Mouse (Mus musculus) layer of hippocampus, adult 9-10 months (tissue): ENCODE measurements around the gene Slc8a1.

Source experiments
- DNase-seq: peaks from one replicate; pipeline ENCODE4 v3.0.0; 2022; ENCODE audit warnings: low spot score

Slc8a1 gene

DNA sequence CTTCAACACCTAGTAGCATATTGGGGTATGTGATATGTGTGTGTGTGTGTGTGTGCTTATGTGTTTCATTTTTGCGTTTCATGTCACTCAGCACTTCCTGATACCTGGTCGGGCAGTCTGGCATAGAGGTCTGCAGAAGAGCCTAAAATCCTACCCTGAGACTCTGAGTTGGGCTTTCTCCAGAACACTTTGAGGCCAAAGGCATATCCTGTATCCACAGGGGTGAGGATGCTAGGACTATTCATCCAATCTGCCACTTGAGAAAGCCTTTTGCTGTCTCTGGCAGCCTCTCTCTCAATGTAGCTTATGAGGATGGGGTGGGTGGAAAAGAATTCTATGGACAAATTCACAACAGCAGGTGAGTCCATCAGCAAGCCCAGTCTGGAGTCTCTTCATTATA is 234.1 kb downstream of the Slc8a1 start:
- no peak for DNase-seq

- DNase-seq, result peak; percentile 35
Observed at GRCm38 (mm10) chr17:81502732-81503131, 235.4 kb downstream of the Slc8a1 start.

GRCm38 (mm10) chr17:81500686-81501407 is 237.3 kb downstream of the Slc8a1 start:
- no peak for DNase-seq

GRCm38 (mm10) chr17:81497919-81498318 is 240.3 kb downstream of the Slc8a1 start:
- DNase-seq, result no peak

- DNase-seq, result no peak
Observed at GRCm38 (mm10) chr17:81496616-81497015, 241.6 kb downstream of the Slc8a1 start.

- DNase-seq, result no peak
Observed at GRCm38 (mm10) chr17:81492216-81492865, 245.8 kb downstream of the Slc8a1 start.

DNA sequence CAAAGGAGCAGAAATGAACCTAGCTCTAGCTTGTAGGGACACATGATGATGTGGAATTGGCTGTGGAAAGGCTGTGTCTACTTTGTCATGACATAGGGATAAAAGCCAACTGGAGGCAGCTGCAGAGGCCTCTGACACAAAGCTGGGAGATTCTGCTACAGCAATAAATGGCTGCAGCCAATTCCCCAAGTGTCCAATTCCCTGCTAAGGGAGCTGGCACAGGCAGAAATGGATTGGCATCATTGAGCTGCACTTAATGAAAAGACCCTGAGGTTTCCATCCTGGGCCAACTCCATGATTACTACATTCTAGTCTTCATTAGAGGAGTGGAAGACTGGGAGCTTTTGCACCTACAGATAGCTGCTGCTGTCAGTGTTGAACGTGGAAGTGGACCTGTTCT is 251.8 kb downstream of the Slc8a1 start:
- DNase-seq, result no peak

- DNase-seq, result no peak
Observed at GRCm38 (mm10) chr17:81481843-81482490, 256.2 kb downstream of the Slc8a1 start.

GRCm38 (mm10) chr17:81480351-81481161 is 257.6 kb downstream of the Slc8a1 start:
- DNase-seq, result no peak

GRCm38 (mm10) chr17:81479807-81480206 is 258.4 kb downstream of the Slc8a1 start:
- DNase-seq, result no peak

DNA sequence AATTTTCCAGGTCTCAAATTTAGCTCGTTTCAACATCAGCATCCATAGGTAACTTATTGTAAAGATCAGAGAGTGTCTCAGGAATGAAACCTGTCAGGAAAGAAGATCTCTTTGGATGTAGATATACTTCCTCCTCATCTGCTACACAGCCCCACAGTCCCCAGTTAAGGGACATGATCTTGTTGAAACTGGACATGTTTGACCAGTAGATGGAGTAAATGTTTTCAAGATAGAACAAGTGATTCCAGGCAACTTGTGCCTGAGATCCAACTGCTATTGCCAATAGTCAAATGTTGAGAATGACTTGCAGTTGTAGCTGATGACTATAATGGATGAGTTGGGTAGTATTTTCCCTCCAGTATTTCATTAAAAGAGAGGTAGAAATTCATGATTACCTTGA is 260.8 kb downstream of the Slc8a1 start:
- no peak for DNase-seq

GRCm38 (mm10) chr17:81473363-81473762 is 264.8 kb downstream of the Slc8a1 start:
- DNase-seq, result no peak

GRCm38 (mm10) chr17:81468941-81469340 is 269.2 kb downstream of the Slc8a1 start:
- DNase-seq, result no peak

DNA sequence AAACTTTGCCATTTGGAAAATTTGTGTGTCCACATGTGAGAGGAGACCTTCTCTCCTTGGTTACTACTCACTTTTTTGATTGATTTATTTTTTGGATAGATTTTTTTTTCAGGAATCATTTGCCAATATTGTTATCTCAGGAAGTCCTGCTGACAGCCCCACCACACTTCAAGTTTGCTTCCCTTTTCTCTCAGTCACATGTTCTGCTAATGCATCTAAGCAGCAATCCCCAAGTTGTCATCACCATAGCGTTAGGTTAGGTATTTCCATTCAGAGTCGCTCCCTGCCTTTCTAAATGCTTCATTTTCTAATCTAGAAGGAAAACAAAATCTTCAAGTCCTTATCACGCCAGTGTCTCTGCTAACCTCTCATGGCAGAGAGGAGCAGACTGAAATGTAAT is 278.8 kb downstream of the Slc8a1 start:
- DNase-seq, result no peak

DNA sequence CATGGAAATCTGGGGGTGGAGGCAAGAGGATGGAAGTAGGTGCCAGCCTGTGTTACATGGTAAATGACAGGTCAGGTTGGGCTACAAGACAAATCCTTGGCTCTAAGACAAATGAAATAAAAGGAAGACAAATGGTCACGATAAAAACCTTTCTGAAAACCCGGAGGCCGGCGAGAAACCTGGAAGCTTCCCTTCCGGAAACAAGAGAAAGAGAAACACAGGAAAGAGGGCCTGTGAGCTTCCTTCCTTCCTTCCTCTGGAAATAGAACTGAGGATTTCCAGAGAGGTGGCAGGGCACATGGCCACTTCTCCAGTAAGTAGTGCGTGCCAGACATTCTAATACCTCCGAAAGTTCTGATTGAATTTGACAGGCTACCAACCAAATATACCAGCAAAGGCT is 282.2 kb downstream of the Slc8a1 start:
- DNase-seq, result no peak

- no peak for DNase-seq
Observed at GRCm38 (mm10) chr17:81455269-81455668, 282.9 kb downstream of the Slc8a1 start.

DNA sequence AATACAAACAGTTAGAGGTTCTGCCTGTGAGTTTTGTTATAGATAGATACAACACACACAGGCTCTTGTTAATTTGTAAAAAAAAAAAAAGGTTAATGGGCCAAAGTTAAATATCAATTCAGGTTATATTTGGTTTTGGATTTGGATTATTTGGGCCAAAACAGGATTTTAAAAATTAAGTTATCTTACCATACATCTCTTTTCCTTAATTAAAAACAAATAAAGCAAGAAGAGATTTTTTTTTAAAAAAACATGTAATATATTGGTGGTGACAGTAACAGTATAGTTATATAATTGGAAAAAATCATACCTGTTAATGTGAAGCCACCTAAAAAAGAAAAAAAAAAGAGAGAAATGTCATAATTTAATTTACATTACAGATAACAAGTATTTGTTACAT is 296.7 kb downstream of the Slc8a1 start, which contains the start of gene Gm11096:
Gene Gm11096 (plus strand): TSS at position 301 of the 400 bp plus-strand sequence.
- DNase-seq, result no peak

DNA sequence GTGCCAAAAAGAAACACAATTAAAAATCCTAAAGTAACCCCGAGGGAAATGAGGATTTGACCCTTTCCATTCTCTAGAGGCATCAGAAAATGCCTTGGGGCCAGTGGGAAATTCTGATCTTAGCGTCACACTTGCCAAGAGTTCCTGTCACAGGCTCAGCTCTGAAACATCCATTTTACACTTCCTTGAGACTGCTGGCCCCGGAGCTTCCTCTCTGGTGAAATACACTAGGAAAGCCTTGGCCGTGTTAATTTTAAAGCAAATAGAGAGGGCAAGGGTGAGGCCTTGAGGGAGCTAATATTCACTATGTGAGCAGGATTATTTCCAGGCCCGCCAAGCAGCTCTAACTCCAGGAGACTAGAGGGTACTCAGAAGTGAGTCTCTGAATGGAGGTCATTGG is 305.0 kb downstream of the Slc8a1 start:
- DNase-seq, result no peak

DNA sequence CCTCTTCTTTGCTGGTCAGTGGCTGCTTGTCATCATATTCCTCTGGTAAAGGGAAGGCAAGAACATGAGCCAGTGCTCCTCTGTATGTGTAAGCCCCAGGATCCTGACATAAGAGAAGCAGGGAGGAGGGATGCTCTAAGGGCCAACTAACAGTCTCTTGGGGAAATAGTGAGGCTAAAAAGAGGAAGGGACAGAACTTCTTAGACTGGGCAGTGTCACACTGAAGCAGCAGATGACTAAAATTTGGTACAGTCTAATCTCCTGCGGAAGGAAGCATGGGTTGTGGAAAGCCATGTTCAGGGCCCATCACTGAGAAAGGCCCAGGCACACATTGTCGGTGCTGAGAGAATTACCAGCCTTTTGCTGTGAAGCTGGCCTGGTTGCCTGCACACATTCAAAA is 305.4 kb downstream of the Slc8a1 start:
- DNase-seq, result no peak

- peak; percentile 27 for DNase-seq
Observed at GRCm38 (mm10) chr17:81427245-81427644, 310.9 kb downstream of the Slc8a1 start.

- no peak for DNase-seq
Observed at GRCm38 (mm10) chr17:81424256-81424912, 313.8 kb downstream of the Slc8a1 start.
